ENCODE assay signal across 25 mouse cellular contexts in the genomic region with DNA sequence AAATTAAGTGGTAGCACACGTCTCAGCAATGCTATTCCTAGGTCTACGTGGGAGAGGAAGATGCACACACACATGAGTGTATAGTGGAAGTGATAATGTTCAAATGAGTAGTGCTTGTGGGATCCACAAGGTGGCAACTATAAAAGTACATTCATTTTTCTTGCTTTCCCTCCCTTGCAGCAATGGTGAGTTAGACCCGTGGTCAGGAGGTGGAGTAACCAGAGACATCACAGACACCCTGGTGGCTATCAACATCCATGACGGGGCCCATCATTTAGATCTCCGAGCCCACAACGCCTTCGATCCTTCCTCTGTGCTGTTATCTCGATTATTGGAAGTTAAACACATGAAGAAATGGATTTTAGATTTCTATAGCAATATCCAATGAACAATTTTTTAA. TPM values are rescaled to one million over a fixed set of nuclear protein-coding genes. Genes with fewer than 3 reads are reported as not detected.
DNase-seq lines count a peak whose midpoint lies in the region; ATAC-seq and TF ChIP-seq lines count a peak whose summit lies in the region.
"Had no signal": no experiment of that assay in that cellular context is flagged by ENCODE, and none has a peak within 500 bp of the region (broad histone marks: within the 10 kb centered on the region; RNA-seq: fewer than 3 reads in every experiment).

No protein-coding gene starts in this region.

- H3K9me3 ChIP-seq in forebrain, embryonic 12.5 days, result no peaks in the 10 kb centered on the region
- H3K9me3 ChIP-seq in limb, embryonic 10.5 days (replicated peaks), result no peaks in the 10 kb centered on the region
- H3K9me3 ChIP-seq: embryonic facial prominence, embryonic 10.5 days; embryonic facial prominence, embryonic 13.5 days; forebrain, embryonic 13.5 days; G1E; hindbrain, embryonic 12.5 days; hindbrain, embryonic 15.5 days had no signal

- H3K9ac ChIP-seq in forebrain, embryonic 12.5 days, result no peak overlapping the region
- H3K9ac ChIP-seq: embryonic facial prominence, embryonic 13.5 days; forebrain, embryonic 13.5 days; hindbrain, embryonic 12.5 days; hindbrain, embryonic 15.5 days had no signal

- H3K36me3 ChIP-seq in forebrain, embryonic 12.5 days (replicated peaks), result no peaks in the 10 kb centered on the region
- peaks cover 2% of the 10 kb centered on the region; the same call in 1 of the 2 replicates for H3K36me3 ChIP-seq in limb, embryonic 10.5 days
- H3K36me3 ChIP-seq: embryonic facial prominence, embryonic 13.5 days; hindbrain, embryonic 12.5 days; hindbrain, embryonic 15.5 days had no signal

- H3K27ac ChIP-seq in layer of hippocampus, adult 2 months, result no peak overlapping the region
- H3K27ac ChIP-seq in forebrain, embryonic 12.5 days, result no peak overlapping the region
- H3K27ac ChIP-seq in limb, embryonic 10.5 days, result no peak overlapping the region
- H3K27ac ChIP-seq: embryonic facial prominence, embryonic 10.5 days; embryonic facial prominence, embryonic 13.5 days; forebrain, embryonic 13.5 days; hindbrain, embryonic 12.5 days; hindbrain, embryonic 15.5 days had no signal

- DNase-seq in layer of hippocampus, adult 2 months (ENCODE audit: low spot score in 2 of 2), result no peak
- no peak for DNase-seq in layer of hippocampus, postnatal 10 days (ENCODE audit: low spot score in 2 of 2)
- DNase-seq in 416B (ENCODE audit: low read depth), result peak; percentile 25
- DNase-seq in limb, embryonic 10.5 days (ENCODE audit: low spot score), result no peak
- DNase-seq in lung, postnatal 10 days, result no peak
- DNase-seq: adrenal gland, postnatal 14 days; B cell, adult 2 months; cerebellum, adult 18-20 months; cerebellum, adult 9-11 months; embryo, embryonic 11 days; gastrocnemius, postnatal 10 days; gastrocnemius, postnatal 36 days had no signal

- H3K4me2 ChIP-seq in forebrain, embryonic 12.5 days, result no peak overlapping the region
- H3K4me2 ChIP-seq: embryonic facial prominence, embryonic 13.5 days; forebrain, embryonic 13.5 days; heart, embryonic 11.5 days; hindbrain, embryonic 12.5 days; hindbrain, embryonic 15.5 days had no signal

- WGBS in forebrain, embryonic 12.5 days, result 90% methylated on average over 8 of the region's 8 CpGs
- WGBS in limb, embryonic 10.5 days, result 89% methylated on average over 8 of the region's 8 CpGs

- H3K4me3 ChIP-seq in layer of hippocampus, adult 2 months, result no peak overlapping the region
- no peak overlapping the region for H3K4me3 ChIP-seq in forebrain, embryonic 12.5 days (replicated peaks)
- H3K4me3 ChIP-seq in limb, embryonic 10.5 days, result no peak overlapping the region
- H3K4me3 ChIP-seq: embryonic facial prominence, embryonic 10.5 days; embryonic facial prominence, embryonic 13.5 days; erythroblast, embryonic 14.5 days; forebrain, embryonic 13.5 days; hindbrain, embryonic 12.5 days; hindbrain, embryonic 15.5 days had no signal

- H3K27me3 ChIP-seq in forebrain, embryonic 12.5 days, result 0 out of 2 replicates have a peak, but pooled peaks cover 2% of the 10 kb centered on the region
- no peaks in the 10 kb centered on the region for H3K27me3 ChIP-seq in limb, embryonic 10.5 days (ENCODE audit: low read depth, poor library complexity, severe bottlenecking)
- H3K27me3 ChIP-seq: CH12.LX; embryonic facial prominence, embryonic 13.5 days; forebrain, embryonic 13.5 days; hindbrain, embryonic 12.5 days; hindbrain, embryonic 15.5 days had no signal

- H3K4me1 ChIP-seq in forebrain, embryonic 12.5 days, result peaks cover 14% of the 10 kb centered on the region
- H3K4me1 ChIP-seq in limb, embryonic 10.5 days, result no peaks in the 10 kb centered on the region; the same call in 1 of the 2 replicates
- H3K4me1 ChIP-seq: embryonic facial prominence, embryonic 10.5 days; embryonic facial prominence, embryonic 13.5 days; hindbrain, embryonic 12.5 days; hindbrain, embryonic 15.5 days had no signal

- peak; percentile 57; the same call in 1 of the 2 replicates for ATAC-seq in common myeloid progenitor, adult 5-6 weeks (replicated peaks; ENCODE audit: low read depth, poor library complexity, severe bottlenecking)
- peak; percentile 61 for ATAC-seq in megakaryocyte progenitor cell, adult 5-6 weeks (replicated peaks; ENCODE audit: poor library complexity)
- ATAC-seq in forebrain, embryonic 12.5 days (ENCODE audit: low FRiP score), result no peak

- TF ChIP-seq CTCF in layer of hippocampus, adult 2 months (conservative IDR thresholded peaks at IDR 0.05), result peak; percentile 27

RNA-seq across cellular contexts. Expression of a gene that starts 58.5 kb away (rescaled TPM):
- 1 to 10 TPM; 5.9 to 7.9 TPM for total RNA-seq in layer of hippocampus, adult 2 months (2021)
- 10 to 100 TPM; 15.3 TPM for total RNA-seq in layer of hippocampus, postnatal 10 days (2021)
- total RNA-seq in common myeloid progenitor, adult 5-6 weeks (2017), result 52.6 and 59.2 TPM in 2 replicates
- total RNA-seq in megakaryocyte progenitor cell, adult 5-6 weeks (2015), result 111 and 115 TPM in 2 replicates
- 30.8 and 33.2 TPM in 2 replicates for total RNA-seq in megakaryocyte progenitor cell, adult 5-6 weeks (2017)
- polyA plus RNA-seq in forebrain, embryonic 12.5 days (2016; fragmentation: Nextera tagmentation; extraction: Ambion mirVana), result 16.6 and 18.3 TPM in 2 replicates
- polyA plus RNA-seq in limb, embryonic 10.5 days (2016; fragmentation: Nextera tagmentation; extraction: Ambion mirVana), result 15.8 and 20.4 TPM in 2 replicates

RNA-seq across cellular contexts. Expression of a gene that starts 58.7 kb away (rescaled TPM):
- total RNA-seq in layer of hippocampus, adult 2 months (2021), result under 1 TPM; 0.69 to 0.79 TPM
- total RNA-seq in layer of hippocampus, postnatal 10 days (2021), result 1 to 10 TPM; 1.8 to 2.0 TPM
- total RNA-seq in common myeloid progenitor, adult 5-6 weeks (2017), result 23.0 and 23.7 TPM in 2 replicates
- 22.5 and 25.0 TPM in 2 replicates for total RNA-seq in megakaryocyte progenitor cell, adult 5-6 weeks (2015)
- total RNA-seq in megakaryocyte progenitor cell, adult 5-6 weeks (2017), result 12.8 and 14.9 TPM in 2 replicates
- 19.7 and 21.5 TPM in 2 replicates for polyA plus RNA-seq in forebrain, embryonic 12.5 days (2016; fragmentation: Nextera tagmentation; extraction: Ambion mirVana)
- 23.0 and 24.4 TPM in 2 replicates for polyA plus RNA-seq in limb, embryonic 10.5 days (2016; fragmentation: Nextera tagmentation; extraction: Ambion mirVana)
- polyA plus RNA-seq: adrenal gland, adult 2 months had no signal
